Mouse (Mus musculus): ENCODE data around the gene Bicra. TPM values are rescaled to one million over a fixed set of nuclear protein-coding genes. Genes with fewer than 3 reads are reported as not detected.

The Bicra gene
- polyA plus RNA-seq, 1 experiment from 2014 or later, result 8.1 TPM

GRCm38 (mm10) chr7:16056459-16057135 lies 8.9 kb upstream of the Bicra start:
- Histone ChIP-seq H3K9ac (no peak overlapping the region), H3K9me3 (replicated peaks) (0 out of 2 replicates have a peak, but pooled peaks cover 4% of the 10 kb centered on the region), H3K36me3 (no peaks in the 10 kb centered on the region), H3K27me3 (peaks cover 17% of the 10 kb centered on the region), H3K4me3 (replicated peaks) (no peak overlapping the region), H3K4me1 (peaks cover 17% of the 10 kb centered on the region), H3K27ac (no peak overlapping the region), H3K4me2 (no peak overlapping the region)
- WGBS, result 30% methylated on average over 5 of the region's 5 CpGs
- ATAC-seq (replicated peaks; ENCODE audit: low FRiP score), result no peak

- Histone ChIP-seq H3K36me3 (no peaks in the 10 kb centered on the region), H3K27me3 (peaks cover 8% of the 10 kb centered on the region), H3K4me3 (replicated peaks) (no peak overlapping the region), H3K4me2 (no peak overlapping the region), H3K27ac (no peak overlapping the region), H3K9ac (no peak overlapping the region), H3K9me3 (replicated peaks) (no peaks in the 10 kb centered on the region), H3K4me1 (peaks cover 15% of the 10 kb centered on the region)
- 86% methylated on average over 6 of the region's 6 CpGs for WGBS
- ATAC-seq (replicated peaks; ENCODE audit: low FRiP score), result no peak
These were observed 7.9 kb upstream of the Bicra start for GRCm38 (mm10) chr7:16055665-16056064.

GRCm38 (mm10) chr7:16054966-16055365 lies 7.2 kb upstream of the Bicra start:
- ATAC-seq (replicated peaks; ENCODE audit: low FRiP score), result no peak
- Histone ChIP-seq H3K4me3 (replicated peaks) (no peak overlapping the region), H3K27me3 (0 out of 2 replicates have a peak, but pooled peaks cover under 1% of the 10 kb centered on the region), H3K4me1 (peaks cover 21% of the 10 kb centered on the region), H3K9ac (no peak overlapping the region), H3K27ac (no peak overlapping the region), H3K4me2 (no peak overlapping the region), H3K9me3 (replicated peaks) (no peaks in the 10 kb centered on the region), H3K36me3 (no peaks in the 10 kb centered on the region)
- 65% methylated on average over 4 of the region's 4 CpGs for WGBS

- peak overlapping the region; percentile 88 for H3K4me2 ChIP-seq
- no peak for ATAC-seq (replicated peaks; ENCODE audit: low FRiP score)
- H3K27ac ChIP-seq, result peak overlapping the region; percentile 7; the same call in 1 of the 2 replicates
- H3K9me3 ChIP-seq (replicated peaks), result no peaks in the 10 kb centered on the region
- peak overlapping the region; percentile 64 for H3K4me3 ChIP-seq (replicated peaks)
- no peaks in the 10 kb centered on the region for H3K36me3 ChIP-seq
- H3K27me3 ChIP-seq, result no peaks in the 10 kb centered on the region
- 10% methylated on average over 6 of the region's 6 CpGs for WGBS
- H3K4me1 ChIP-seq, result peaks cover 32% of the 10 kb centered on the region
- no peak overlapping the region for H3K9ac ChIP-seq
These were observed 5.4 kb upstream of the Bicra start for GRCm38 (mm10) chr7:16053105-16053504.

- Histone ChIP-seq H3K4me3 (replicated peaks) (peak overlapping the region; percentile 64), H3K27ac (peak overlapping the region; percentile 95), H3K4me1 (peaks cover 32% of the 10 kb centered on the region), H3K9ac (peak overlapping the region; percentile 66), H3K27me3 (no peaks in the 10 kb centered on the region), H3K4me2 (peak overlapping the region; percentile 88), H3K36me3 (no peaks in the 10 kb centered on the region), H3K9me3 (replicated peaks) (no peaks in the 10 kb centered on the region)
- peak; percentile 90 for ATAC-seq (replicated peaks; ENCODE audit: low FRiP score)
- WGBS, result under 1% methylated on average over 24 of the region's 24 CpGs
These were observed 5.0 kb upstream of the Bicra start for GRCm38 (mm10) chr7:16052684-16053083.

GRCm38 (mm10) chr7:16051883-16052595 lies 4.3 kb upstream of the Bicra start:
- Histone ChIP-seq H3K4me3 (replicated peaks) (peak overlapping the region; percentile 64), H3K27ac (peak overlapping the region; percentile 95), H3K9me3 (replicated peaks) (no peaks in the 10 kb centered on the region), H3K27me3 (no peaks in the 10 kb centered on the region), H3K4me2 (peak overlapping the region; percentile 88), H3K4me1 (peaks cover 32% of the 10 kb centered on the region), H3K9ac (peak overlapping the region; percentile 66), H3K36me3 (no peaks in the 10 kb centered on the region)
- WGBS, result 5% methylated on average over 19 of the region's 19 CpGs
- peak; percentile 28; the same call in 1 of the 2 replicates for ATAC-seq (replicated peaks; ENCODE audit: low FRiP score)

- Histone ChIP-seq H3K4me2 (no peak overlapping the region), H3K9ac (no peak overlapping the region), H3K4me1 (peaks cover 41% of the 10 kb centered on the region), H3K36me3 (no peaks in the 10 kb centered on the region), H3K9me3 (replicated peaks) (no peaks in the 10 kb centered on the region), H3K27ac (no peak overlapping the region), H3K27me3 (no peaks in the 10 kb centered on the region), H3K4me3 (replicated peaks) (no peak overlapping the region)
- WGBS, result 88% methylated on average over 3 of the region's 3 CpGs
- no peak for ATAC-seq (replicated peaks; ENCODE audit: low FRiP score)
These were observed 2.9 kb upstream of the Bicra start for GRCm38 (mm10) chr7:16050600-16050999.

- peak overlapping the region; percentile 83 for H3K4me2 ChIP-seq
- peaks cover 51% of the 10 kb centered on the region for H3K4me1 ChIP-seq
- 74% methylated on average over 7 of the region's 7 CpGs for WGBS
- H3K9ac ChIP-seq, result peak overlapping the region; percentile 86
- H3K9me3 ChIP-seq (replicated peaks), result no peaks in the 10 kb centered on the region
- H3K27ac ChIP-seq, result 0 out of 2 replicates have a peak overlapping the region, but pooled peaks have one; percentile 10
- H3K36me3 ChIP-seq, result no peaks in the 10 kb centered on the region
- no peak for ATAC-seq (replicated peaks; ENCODE audit: low FRiP score)
- no peaks in the 10 kb centered on the region for H3K27me3 ChIP-seq
- peak overlapping the region; percentile 92 for H3K4me3 ChIP-seq (replicated peaks)
These were observed 1.8 kb upstream of the Bicra start for GRCm38 (mm10) chr7:16049576-16049915.

GRCm38 (mm10) chr7:16048675-16049575 lies 1.2 kb upstream of the Bicra start:
- H3K9ac ChIP-seq, result peak overlapping the region; percentile 86
- peak overlapping the region; percentile 83 for H3K4me2 ChIP-seq
- no peaks in the 10 kb centered on the region for H3K27me3 ChIP-seq
- 6% methylated on average over 36 of the region's 36 CpGs for WGBS
- ATAC-seq (replicated peaks; ENCODE audit: low FRiP score), result peak; percentile 1
- peak overlapping the region; percentile 92 for H3K4me3 ChIP-seq (replicated peaks)
- no peaks in the 10 kb centered on the region for H3K9me3 ChIP-seq (replicated peaks)
- H3K36me3 ChIP-seq, result no peaks in the 10 kb centered on the region
- H3K27ac ChIP-seq, result peak overlapping the region; percentile 97
- peaks cover 57% of the 10 kb centered on the region for H3K4me1 ChIP-seq

GRCm38 (mm10) chr7:16048164-16048564 lies 443 bp upstream of the Bicra start:
- peak; percentile 81 for ATAC-seq (replicated peaks; ENCODE audit: low FRiP score)
- peak overlapping the region; percentile 97 for H3K9ac ChIP-seq
- WGBS, result under 1% methylated on average over 20 of the region's 20 CpGs

GRCm38 (mm10) chr7:16046481-16047337 lies 1.0 kb downstream of the Bicra start:
- no peaks in the 10 kb centered on the region for H3K27me3 ChIP-seq
- peak; percentile 31 for ATAC-seq (replicated peaks; ENCODE audit: low FRiP score)
- peak overlapping the region; percentile 92 for H3K4me3 ChIP-seq (replicated peaks)
- no peaks in the 10 kb centered on the region for H3K36me3 ChIP-seq
- H3K9me3 ChIP-seq (replicated peaks), result no peaks in the 10 kb centered on the region
- H3K27ac ChIP-seq, result peak overlapping the region; percentile 97
- peak overlapping the region; percentile 83 for H3K4me2 ChIP-seq
- H3K4me1 ChIP-seq, result peaks cover 56% of the 10 kb centered on the region
- H3K9ac ChIP-seq, result peak overlapping the region; percentile 97
- WGBS, result under 1% methylated on average over 46 of the region's 46 CpGs

More at GRCm38 (mm10) chr7:16048164-16048564, 443 bp upstream of the Bicra start:
- H3K9me3 ChIP-seq (replicated peaks), result no peaks in the 10 kb centered on the region
- H3K4me2 ChIP-seq, result peak overlapping the region; percentile 83
- H3K4me3 ChIP-seq (replicated peaks), result peak overlapping the region; percentile 92
- no peaks in the 10 kb centered on the region for H3K27me3 ChIP-seq
- H3K36me3 ChIP-seq, result no peaks in the 10 kb centered on the region
- H3K27ac ChIP-seq, result peak overlapping the region; percentile 97
- H3K4me1 ChIP-seq, result peaks cover 62% of the 10 kb centered on the region
